Mouse (Mus musculus): ENCODE measurements around the gene Gm10718. TPM values are rescaled to one million over a fixed set of nuclear protein-coding genes. Genes with fewer than 3 reads are reported as not detected.
"Not testable (repeated sequence)": the region's sequence is repeated elsewhere in the genome, so short reads cannot be mapped to it uniquely, and the experiment has no call there.

Gm10718 gene
- polyA plus RNA-seq (2016; fragmentation: Nextera tagmentation; extraction: Ambion mirVana), result not detected in 2 replicates

- H3K36me3 ChIP-seq (replicated peaks); H3K27ac ChIP-seq; H3K4me3 ChIP-seq; DNase-seq (ENCODE audit: extremely low spot score, low spot score); H3K9me3 ChIP-seq; H3K27me3 ChIP-seq (ENCODE audit: poor library complexity, severe bottlenecking); H3K4me1 ChIP-seq: not testable (repeated sequence)
- 72% methylated on average over 12 of the region's 13 CpGs for WGBS
Observed at GRCm38 (mm10) chr9:3023312-3023984, at the start of gene Gm10718. Gene Gm10718 (plus strand): TSS chr9:3023547.

GRCm38 (mm10) chr9:3000445-3000972 lies 22.8 kb upstream of the Gm10718 start, which contains the start of gene Gm10722:
Gene Gm10722 (plus strand): TSS chr9:3000922.
- H3K27me3 ChIP-seq (ENCODE audit: poor library complexity, severe bottlenecking); H3K9me3 ChIP-seq; H3K4me1 ChIP-seq; H3K4me3 ChIP-seq; H3K27ac ChIP-seq; H3K36me3 ChIP-seq (replicated peaks): not testable (repeated sequence)
- peak; percentile 40 for DNase-seq (ENCODE audit: extremely low spot score, low spot score)
- WGBS, result 72% methylated on average over 12 of the region's 12 CpGs

GRCm38 (mm10) chr9:3001006-3001405 lies 22.3 kb upstream of the Gm10718 start:
- 65% methylated on average over 8 of the region's 8 CpGs for WGBS
- not testable (repeated sequence) for H3K27ac ChIP-seq; H3K9me3 ChIP-seq; DNase-seq (ENCODE audit: extremely low spot score, low spot score); H3K4me1 ChIP-seq; H3K36me3 ChIP-seq (replicated peaks); H3K27me3 ChIP-seq (ENCODE audit: poor library complexity, severe bottlenecking); H3K4me3 ChIP-seq

GRCm38 (mm10) chr9:3001948-3002659 lies 21.2 kb upstream of the Gm10718 start:
- H3K4me3 ChIP-seq; H3K27me3 ChIP-seq (ENCODE audit: poor library complexity, severe bottlenecking); H3K27ac ChIP-seq; H3K4me1 ChIP-seq; H3K36me3 ChIP-seq (replicated peaks); H3K9me3 ChIP-seq: not testable (repeated sequence)
- DNase-seq (ENCODE audit: extremely low spot score, low spot score), result peak; percentile 78
- WGBS, result 71% methylated on average over 9 of the region's 11 CpGs

- H3K36me3 ChIP-seq (replicated peaks); H3K4me3 ChIP-seq; H3K4me1 ChIP-seq; H3K27ac ChIP-seq; DNase-seq (ENCODE audit: extremely low spot score, low spot score); H3K27me3 ChIP-seq (ENCODE audit: poor library complexity, severe bottlenecking): not testable (repeated sequence)
- WGBS, result 76% methylated on average over 6 of the region's 14 CpGs
- peaks cover 12% of the 10 kb centered on the region for H3K9me3 ChIP-seq
Observed at GRCm38 (mm10) chr9:3002794-3003396, 20.5 kb upstream of the Gm10718 start, which contains the start of gene Gm11168. Gene Gm11168 (plus strand): TSS chr9:3003346.

- DNase-seq (ENCODE audit: extremely low spot score, low spot score); H3K27me3 ChIP-seq (ENCODE audit: poor library complexity, severe bottlenecking); H3K4me1 ChIP-seq; H3K4me3 ChIP-seq; H3K27ac ChIP-seq; H3K36me3 ChIP-seq (replicated peaks): not testable (repeated sequence)
- 82% methylated on average over 1 of the region's 5 CpGs for WGBS
- peaks cover 12% of the 10 kb centered on the region for H3K9me3 ChIP-seq
Observed at GRCm38 (mm10) chr9:3006179-3006578, 17.2 kb upstream of the Gm10718 start.

GRCm38 (mm10) chr9:3006636-3007035 lies 16.7 kb upstream of the Gm10718 start:
- WGBS, result 72% methylated on average over 8 of the region's 8 CpGs
- H3K4me1 ChIP-seq; H3K4me3 ChIP-seq; H3K27me3 ChIP-seq (ENCODE audit: poor library complexity, severe bottlenecking); H3K27ac ChIP-seq; DNase-seq (ENCODE audit: extremely low spot score, low spot score); H3K36me3 ChIP-seq (replicated peaks): not testable (repeated sequence)
- H3K9me3 ChIP-seq, result peaks cover 12% of the 10 kb centered on the region

GRCm38 (mm10) chr9:3007272-3007671 lies 16.1 kb upstream of the Gm10718 start:
- not testable (repeated sequence) for H3K27me3 ChIP-seq (ENCODE audit: poor library complexity, severe bottlenecking); H3K36me3 ChIP-seq (replicated peaks); H3K4me3 ChIP-seq; H3K27ac ChIP-seq; H3K9me3 ChIP-seq; H3K4me1 ChIP-seq
- DNase-seq (ENCODE audit: extremely low spot score, low spot score), result peak; percentile 27
- WGBS, result 82% methylated on average over 8 of the region's 9 CpGs

GRCm38 (mm10) chr9:3009331-3009730 lies 14.0 kb upstream of the Gm10718 start:
- H3K4me3 ChIP-seq; H3K4me1 ChIP-seq; H3K36me3 ChIP-seq (replicated peaks); H3K27ac ChIP-seq; DNase-seq (ENCODE audit: extremely low spot score, low spot score); H3K9me3 ChIP-seq; H3K27me3 ChIP-seq (ENCODE audit: poor library complexity, severe bottlenecking): not testable (repeated sequence)
- WGBS, result no CpG with 5 or more reads among the region's 5 CpGs

GRCm38 (mm10) chr9:3012054-3012621 lies 11.2 kb upstream of the Gm10718 start:
- H3K4me1 ChIP-seq; H3K27me3 ChIP-seq (ENCODE audit: poor library complexity, severe bottlenecking); H3K27ac ChIP-seq; H3K9me3 ChIP-seq; DNase-seq (ENCODE audit: extremely low spot score, low spot score); H3K36me3 ChIP-seq (replicated peaks); H3K4me3 ChIP-seq: not testable (repeated sequence)
- WGBS, result 81% methylated on average over 3 of the region's 7 CpGs

GRCm38 (mm10) chr9:3012733-3013279 lies 10.5 kb upstream of the Gm10718 start, which contains the start of gene Gm10721:
Gene Gm10721 (plus strand): TSS chr9:3013140.
- H3K4me1 ChIP-seq; H3K4me3 ChIP-seq; DNase-seq (ENCODE audit: extremely low spot score, low spot score); H3K27ac ChIP-seq; H3K27me3 ChIP-seq (ENCODE audit: poor library complexity, severe bottlenecking); H3K9me3 ChIP-seq; H3K36me3 ChIP-seq (replicated peaks): not testable (repeated sequence)
- no CpG with 5 or more reads among the region's 11 CpGs for WGBS

- DNase-seq (ENCODE audit: extremely low spot score, low spot score); H3K36me3 ChIP-seq (replicated peaks); H3K9me3 ChIP-seq; H3K27me3 ChIP-seq (ENCODE audit: poor library complexity, severe bottlenecking); H3K27ac ChIP-seq; H3K4me1 ChIP-seq; H3K4me3 ChIP-seq: not testable (repeated sequence)
- WGBS, result 67% methylated on average over 5 of the region's 9 CpGs
Observed at GRCm38 (mm10) chr9:3015354-3015753, 8.0 kb upstream of the Gm10718 start, which contains the start of gene Gm10720. Gene Gm10720 (plus strand): TSS chr9:3015654.
